Mouse (Mus musculus): Measurements from ENCODE around the gene Unc93b1. TPM values are rescaled to one million over a fixed set of nuclear protein-coding genes. Genes with fewer than 3 reads are reported as not detected.
A peak's percentile ranks its signal among the peaks of the same experiment; 100 is the strongest.
"Not testable (repeated sequence)": the region's sequence is repeated elsewhere in the genome, so short reads cannot be mapped to it uniquely, and the experiment has no call there.

Gene Unc93b1
- polyA plus RNA-seq, 1 experiment, result 34.7 TPM

- no peak for DNase-seq (ENCODE audit: extremely low spot score in 1 of 2, low spot score in 1 of 2)
These were observed 8.2 kb downstream of the Unc93b1 start for GRCm38 (mm10) chr19:3942986-3943735.

GRCm38 (mm10) chr19:3945872-3946564, 11.0 kb downstream of the Unc93b1 start:
- no peak for DNase-seq (ENCODE audit: extremely low spot score in 1 of 2, low spot score in 1 of 2)

- peak in 1 of 2 experiments; percentile 88 for DNase-seq (ENCODE audit: extremely low spot score in 1 of 2, low spot score in 1 of 2)
These were observed 11.7 kb downstream of the Unc93b1 start for GRCm38 (mm10) chr19:3946715-3947114.

- no peak for DNase-seq (ENCODE audit: extremely low spot score in 1 of 2, low spot score in 1 of 2)
These were observed 12.8 kb downstream of the Unc93b1 start for GRCm38 (mm10) chr19:3947813-3948212.

- DNase-seq (ENCODE audit: extremely low spot score in 1 of 2, low spot score in 1 of 2), result no peak
These were observed 13.6 kb downstream of the Unc93b1 start for GRCm38 (mm10) chr19:3948546-3948945.

GRCm38 (mm10) chr19:3950331-3950730, 15.3 kb downstream of the Unc93b1 start:
- no peak for DNase-seq (ENCODE audit: extremely low spot score in 1 of 2, low spot score in 1 of 2)

GRCm38 (mm10) chr19:3951461-3951860, 16.5 kb downstream of the Unc93b1 start:
- no peak for DNase-seq (ENCODE audit: extremely low spot score in 1 of 2, low spot score in 1 of 2)

- DNase-seq (ENCODE audit: extremely low spot score in 1 of 2, low spot score in 1 of 2), result no peak
These were observed 17.1 kb downstream of the Unc93b1 start for GRCm38 (mm10) chr19:3952099-3952498.

GRCm38 (mm10) chr19:3955033-3955432, 20.0 kb downstream of the Unc93b1 start:
- no peak for DNase-seq (ENCODE audit: extremely low spot score in 1 of 2, low spot score in 1 of 2)

GRCm38 (mm10) chr19:3955804-3956203, 20.8 kb downstream of the Unc93b1 start:
- DNase-seq (ENCODE audit: extremely low spot score in 1 of 2, low spot score in 1 of 2), result no peak

GRCm38 (mm10) chr19:3957296-3958036, 22.5 kb downstream of the Unc93b1 start:
- not testable (repeated sequence) for DNase-seq (ENCODE audit: extremely low spot score in 1 of 2, low spot score in 1 of 2)

- DNase-seq (ENCODE audit: extremely low spot score in 1 of 2, low spot score in 1 of 2), result no peak
These were observed 23.5 kb downstream of the Unc93b1 start, which contains the start of gene Aldh3b3 for GRCm38 (mm10) chr19:3958470-3958869. TSS of gene Aldh3b3 (plus strand) at chr19:3958645.

GRCm38 (mm10) chr19:3959030-3959429, 24.0 kb downstream of the Unc93b1 start:
- no peak for DNase-seq (ENCODE audit: extremely low spot score in 1 of 2, low spot score in 1 of 2)

- DNase-seq (ENCODE audit: extremely low spot score in 1 of 2, low spot score in 1 of 2), result no peak
These were observed 25.2 kb downstream of the Unc93b1 start for GRCm38 (mm10) chr19:3960211-3960610.

GRCm38 (mm10) chr19:3961805-3962204, 26.8 kb downstream of the Unc93b1 start:
- not testable (repeated sequence) for DNase-seq (ENCODE audit: extremely low spot score in 1 of 2, low spot score in 1 of 2)

- DNase-seq (ENCODE audit: extremely low spot score in 1 of 2, low spot score in 1 of 2), result no peak
These were observed 27.5 kb downstream of the Unc93b1 start for GRCm38 (mm10) chr19:3962469-3962868.

- no peak for DNase-seq (ENCODE audit: extremely low spot score in 1 of 2, low spot score in 1 of 2)
These were observed 29.0 kb downstream of the Unc93b1 start for GRCm38 (mm10) chr19:3964030-3964429.

GRCm38 (mm10) chr19:3966330-3967075, 31.5 kb downstream of the Unc93b1 start:
- DNase-seq (ENCODE audit: extremely low spot score in 1 of 2, low spot score in 1 of 2), result peak; percentile 20 to 47

GRCm38 (mm10) chr19:3967258-3967657, 32.3 kb downstream of the Unc93b1 start:
- DNase-seq (ENCODE audit: extremely low spot score in 1 of 2, low spot score in 1 of 2), result no peak

GRCm38 (mm10) chr19:3972229-3972628, 37.2 kb downstream of the Unc93b1 start, which contains the start of gene Aldh3b2:
TSS of gene Aldh3b2 (plus strand) at chr19:3972328.
- no peak for DNase-seq (ENCODE audit: extremely low spot score in 1 of 2, low spot score in 1 of 2)
